Mouse (Mus musculus) midbrain, postnatal 0 days (tissue): ENCODE data around the gene Palld. TPM values are rescaled to one million over a fixed set of nuclear protein-coding genes. Genes with fewer than 3 reads are reported as not detected.
A peak's percentile ranks its signal among the peaks of the same experiment; 100 is the strongest.

Source experiments
- ATAC-seq: fragments of 200-750 bp; cut with Nextera tagmentation; 2 replicates; pipeline ENCODE4 v1.8.0; 2017; ENCODE audit warnings: moderate number of reproducible peaks, mild to moderate bottlenecking, moderate TSS enrichment, moderate library complexity; ENCODE audit not compliant: low FRiP score
- DNase-seq: peaks from one replicate; pipeline ENCODE4 v3.0.0-alpha.2; 2015; ENCODE audit warnings: low spot score
- H3K27ac ChIP-seq: fragments of 300-500 bp; sonication (generic); 2 replicates; pipeline ENCODE4 v1.5.1; 2014; ENCODE audit warnings: low read depth, mild to moderate bottlenecking, low read length, mixed read lengths
- H3K27me3 ChIP-seq: fragments of 300-500 bp; sonication (generic); 2 replicates; pipeline ENCODE4 v1.6.1; 2014; ENCODE audit warnings: low read length, control low read depth, mixed read lengths; ENCODE audit not compliant: insufficient read depth
- H3K36me3 ChIP-seq: fragments of 300-500 bp; sonication (generic); 2 replicates; pipeline ENCODE4 v1.6.1; 2014; ENCODE audit warnings: low read length, control low read depth, mixed read lengths; ENCODE audit not compliant: insufficient read depth
- H3K4me1 ChIP-seq: fragments of 300-500 bp; sonication (generic); 2 replicates; pipeline ENCODE4 v1.6.1; 2014; ENCODE audit warnings: mild to moderate bottlenecking, control low read depth, antibody characterized with exemption, low read length, mixed read lengths; ENCODE audit not compliant: insufficient read depth
- H3K4me2 ChIP-seq: fragments of 300-500 bp; sonication (generic); 2 replicates; pipeline ENCODE4 v1.6.1; 2014; ENCODE audit warnings: low read depth, mild to moderate bottlenecking, low read length, mixed read lengths; ENCODE audit not compliant: poor library complexity, severe bottlenecking
- H3K4me3 ChIP-seq: fragments of 300-500 bp; sonication (generic); 2 replicates; pipeline ENCODE4 v1.5.1; 2014; ENCODE audit warnings: low read depth, mild to moderate bottlenecking, low read length, moderate library complexity
- H3K9ac ChIP-seq: fragments of 300-500 bp; sonication (generic); replicated peaks from 2 replicates; pipeline ENCODE4 v1.6.1; 2014; ENCODE audit warnings: mild to moderate bottlenecking, low read length, moderate library complexity, mixed read lengths; ENCODE audit not compliant: poor library complexity, severe bottlenecking
- H3K9me3 ChIP-seq: fragments of 300-500 bp; sonication (generic); 2 replicates; pipeline ENCODE4 v1.6.1; 2016; ENCODE audit warnings: low read length, control low read depth
- CTCF ChIP-seq: IDR thresholded peaks from 2 replicates; pipeline ENCODE4 v1.5.1; 2016; ENCODE audit warnings: antibody characterized with exemption, mild to moderate bottlenecking
- WGBS: fragments of 180-500 bp; shearing (Covaris S2); extraction: QIAGEN DNeasy Blood & Tissue Kit; methylation state at CpG from one replicate; pipeline ENCODE4 v1.1.7; 2014; 5-methylcytosine and 5-hydroxymethylcytosine counted together
- polyA plus RNA-seq: library from polyadenylated mRNA; unstranded; fragments of >200 nt; fragmentation: Nextera tagmentation; extraction: Ambion mirVana; gene quantifications from 2 replicates; pipeline ENCODE4 v1.2.1, GENCODE M21; 2015
- total RNA-seq: library from RNA; depleted of rRNA; stranded (reverse); fragments of >200 nt; gene quantifications from 2 replicates; pipeline ENCODE4 v1.2.3, GENCODE M21; 2014

The Palld gene
- total and polyA plus RNA-seq, 2 experiments from 2014 or later: 3.9 to 10.8 TPM

DNA sequence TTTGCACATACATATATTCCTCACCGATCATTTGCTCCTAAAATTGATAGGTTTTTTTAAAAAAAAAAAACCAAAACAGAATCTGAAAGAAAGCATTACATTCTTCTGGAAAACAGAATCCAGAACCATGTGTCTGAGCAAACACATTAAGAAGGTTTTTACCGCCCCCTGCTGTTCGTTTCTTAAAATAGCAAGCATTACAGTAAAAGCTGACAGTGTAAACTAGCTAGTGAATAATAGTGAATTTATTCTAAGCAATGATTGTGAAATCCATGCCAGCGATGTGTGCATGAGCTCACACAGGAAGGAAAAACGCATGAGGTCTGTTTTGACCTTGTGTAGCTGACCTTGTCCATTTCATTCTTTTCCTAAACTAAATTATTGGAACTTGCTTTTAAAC lies 27.2 kb downstream of the Palld start:
- Histone ChIP-seq H3K36me3 (no peaks in the 10 kb centered on the region), H3K27ac (no peak overlapping the region), H3K4me3 (no peak overlapping the region), H3K27me3 (no peaks in the 10 kb centered on the region), H3K4me1 (no peaks in the 10 kb centered on the region), H3K9me3 (no peaks in the 10 kb centered on the region), H3K9ac (no peak overlapping the region), H3K4me2 (no peak overlapping the region)
- TF ChIP-seq CTCF: peak; percentile 85
- WGBS: 14% methylated on average over 5 of the region's 5 CpGs
- DNase-seq (peak; percentile 90), ATAC-seq (no peak)

DNA sequence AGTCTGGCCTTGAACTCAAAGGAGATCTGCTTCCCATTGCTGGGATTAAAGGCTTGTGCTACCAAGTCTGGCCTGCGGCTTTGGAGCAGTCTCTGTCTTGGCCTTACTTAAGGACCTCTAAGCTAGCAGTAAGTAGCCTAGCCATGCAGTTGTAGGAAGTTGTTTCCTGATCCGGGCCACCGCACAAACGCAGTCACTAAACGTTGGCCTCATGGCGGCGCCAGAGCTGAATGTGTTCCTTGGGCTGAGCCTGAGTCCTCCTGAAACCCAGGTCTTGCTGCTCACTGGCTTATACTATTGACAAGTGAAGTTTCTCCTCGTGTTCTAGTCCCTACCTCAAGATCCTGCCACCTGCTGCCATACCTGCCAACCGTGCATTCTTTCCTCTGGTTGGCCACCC lies 28.5 kb downstream of the Palld start:
- no peak for DNase-seq
- Histone ChIP-seq H3K27ac (no peak overlapping the region), H3K36me3 (no peaks in the 10 kb centered on the region), H3K9ac (no peak overlapping the region), H3K4me3 (no peak overlapping the region), H3K4me2 (no peak overlapping the region), H3K9me3 (no peaks in the 10 kb centered on the region), H3K4me1 (no peaks in the 10 kb centered on the region), H3K27me3 (no peaks in the 10 kb centered on the region)
- 43% methylated on average over 9 of the region's 9 CpGs for WGBS
- no peak for ATAC-seq
- 0 out of 2 replicates have a peak, but pooled peaks have one; percentile 3 for TF ChIP-seq CTCF

DNA sequence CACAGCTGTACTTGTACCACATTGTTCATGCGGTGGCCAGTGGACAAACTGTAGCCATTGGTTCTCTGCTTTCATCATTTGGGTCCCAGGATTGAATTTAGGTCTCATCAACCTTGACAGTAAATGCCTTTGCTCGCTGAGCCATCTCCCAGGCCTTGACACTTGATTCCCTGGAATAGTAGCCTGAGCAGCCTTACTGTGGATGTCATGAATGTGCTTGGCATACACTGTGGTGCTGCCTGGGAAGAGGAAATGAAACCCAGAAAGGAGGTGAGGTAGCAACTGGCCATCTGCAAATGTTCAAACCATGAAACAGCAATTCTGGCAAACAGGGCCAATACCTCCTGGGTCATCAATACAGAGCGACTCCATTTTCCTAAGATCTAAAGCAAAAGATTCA lies 34.0 kb downstream of the Palld start:
- Histone ChIP-seq H3K36me3 (no peaks in the 10 kb centered on the region), H3K4me1 (no peaks in the 10 kb centered on the region), H3K9ac (no peak overlapping the region), H3K9me3 (no peaks in the 10 kb centered on the region), H3K4me2 (no peak overlapping the region), H3K27me3 (no peaks in the 10 kb centered on the region), H3K27ac (no peak overlapping the region), H3K4me3 (no peak overlapping the region)
- no peak for TF ChIP-seq CTCF
- DNase-seq (no peak), ATAC-seq (no peak)
- 89% methylated on average over 3 of the region's 3 CpGs for WGBS

DNA sequence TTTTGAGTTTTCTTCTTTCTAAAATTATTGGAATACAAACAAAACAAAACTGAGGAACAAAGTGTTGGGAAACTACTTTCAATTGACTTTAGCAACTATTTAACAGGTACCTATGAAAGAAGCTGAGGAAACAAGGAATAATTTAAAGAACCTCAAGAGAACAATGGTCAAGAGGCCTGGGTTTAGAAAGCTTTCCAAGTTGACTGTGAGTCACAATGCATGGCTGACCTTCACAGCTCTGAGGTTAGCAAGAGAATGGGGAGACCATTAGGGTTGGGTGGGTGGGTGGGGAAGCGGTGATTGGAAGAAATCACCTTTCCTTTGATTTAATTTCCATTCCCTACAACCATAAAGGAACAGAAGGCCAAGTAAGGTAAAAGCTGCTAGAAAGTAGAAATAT lies 35.6 kb downstream of the Palld start:
- no peak for DNase-seq
- H3K9me3 ChIP-seq: no peaks in the 10 kb centered on the region
- H3K27me3 ChIP-seq: no peaks in the 10 kb centered on the region
- H3K27ac ChIP-seq: no peak overlapping the region
- ATAC-seq: no peak
- no peak for TF ChIP-seq CTCF
- H3K4me1 ChIP-seq: no peaks in the 10 kb centered on the region
- H3K36me3 ChIP-seq: no peaks in the 10 kb centered on the region
- WGBS: 81% methylated on average over 1 of the region's 1 CpGs
- H3K4me3 ChIP-seq: no peak overlapping the region
- no peak overlapping the region for H3K9ac ChIP-seq
- no peak overlapping the region for H3K4me2 ChIP-seq

DNA sequence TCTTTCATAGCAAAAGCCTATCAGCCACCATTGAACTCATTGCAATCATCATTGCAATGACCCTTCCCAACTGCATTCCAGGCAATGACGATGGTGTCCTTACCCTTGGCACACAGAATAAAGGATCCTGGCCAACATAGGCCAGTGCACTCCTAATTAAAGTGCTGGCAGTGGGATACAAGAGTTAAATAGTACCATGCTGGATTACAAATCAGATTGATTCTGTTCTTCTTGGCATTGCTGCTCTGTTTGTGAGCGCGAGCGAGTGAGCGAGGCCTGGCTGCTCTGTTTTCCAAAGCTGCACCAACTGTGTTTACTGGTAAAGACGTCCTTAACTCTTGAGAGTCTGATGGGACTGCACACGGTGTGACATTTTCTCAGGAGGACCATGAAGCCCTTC lies 37.1 kb downstream of the Palld start:
- H3K36me3 ChIP-seq: no peaks in the 10 kb centered on the region
- H3K9me3 ChIP-seq: no peaks in the 10 kb centered on the region
- H3K9ac ChIP-seq: no peak overlapping the region
- no peak overlapping the region for H3K27ac ChIP-seq
- WGBS: 75% methylated on average over 7 of the region's 7 CpGs
- no peaks in the 10 kb centered on the region for H3K4me1 ChIP-seq
- H3K27me3 ChIP-seq: no peaks in the 10 kb centered on the region
- no peak for ATAC-seq
- TF ChIP-seq CTCF: no peak
- no peak overlapping the region for H3K4me3 ChIP-seq
- H3K4me2 ChIP-seq: no peak overlapping the region
- peak; percentile 14 for DNase-seq

DNA sequence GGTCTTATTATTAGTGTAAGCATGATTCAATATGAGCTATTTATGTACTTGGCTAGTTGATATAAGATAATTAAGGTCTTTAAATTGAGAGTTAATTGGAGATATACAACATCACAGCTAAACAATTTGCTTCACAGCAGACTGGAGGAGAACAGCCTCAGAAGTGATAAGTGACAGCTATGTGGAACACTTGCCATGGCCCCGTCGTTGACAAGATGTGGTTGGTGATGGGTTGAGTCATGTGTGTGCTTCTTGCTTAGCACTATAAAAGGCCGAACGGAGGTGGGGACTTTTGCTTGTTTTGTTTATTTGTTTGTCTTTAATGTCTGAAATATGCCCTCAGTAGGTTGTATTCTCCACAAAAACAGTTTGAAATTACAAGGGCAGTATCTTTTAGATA lies 51.2 kb downstream of the Palld start:
- ATAC-seq: no peak
- Histone ChIP-seq H3K27me3 (no peaks in the 10 kb centered on the region), H3K4me1 (no peaks in the 10 kb centered on the region), H3K9me3 (no peaks in the 10 kb centered on the region), H3K4me2 (no peak overlapping the region), H3K9ac (no peak overlapping the region), H3K4me3 (no peak overlapping the region), H3K36me3 (no peaks in the 10 kb centered on the region), H3K27ac (no peak overlapping the region)
- TF ChIP-seq CTCF: no peak
- 88% methylated on average over 4 of the region's 4 CpGs for WGBS
- no peak for DNase-seq
